Mouse (Mus musculus): ENCODE measurements at regions not wholly inside any gene's neighbourhood (a gene's known extent, or its start where the extent isn't known, plus 50 kb on each side); places are given as distances from the start of the nearest gene placed in this dataset.

- Histone ChIP-seq H3K36me3 (no peaks in the 10 kb centered on the region), H3K27ac (replicated peaks) (no peak overlapping the region), H3K4me3 (no peak overlapping the region), H3K4me1 (peaks cover 13% of the 10 kb centered on the region), H3K9me3 (replicated peaks) (no peaks in the 10 kb centered on the region), H3K27me3 (ENCODE audit: low read depth, poor library complexity, severe bottlenecking) (no peaks in the 10 kb centered on the region)
- no peak for DNase-seq (ENCODE audit: low spot score)
Observed at GRCm38 (mm10) chr3:80209596-80209995, 325.3 kb downstream of the Fam198b start.

GRCm38 (mm10) chr3:80211323-80212109 lies 327.2 kb downstream of the Fam198b start:
- Histone ChIP-seq H3K36me3 (no peaks in the 10 kb centered on the region), H3K4me1 (peaks cover 4% of the 10 kb centered on the region), H3K4me3 (no peak overlapping the region), H3K9me3 (replicated peaks) (no peaks in the 10 kb centered on the region), H3K27me3 (ENCODE audit: low read depth, poor library complexity, severe bottlenecking) (no peaks in the 10 kb centered on the region), H3K27ac (replicated peaks) (no peak overlapping the region)
- WGBS, result 85% methylated on average over 3 of the region's 3 CpGs
- no peak for DNase-seq (ENCODE audit: low spot score)

- no peaks in the 10 kb centered on the region for H3K9me3 ChIP-seq (replicated peaks)
- no peaks in the 10 kb centered on the region for H3K27me3 ChIP-seq (ENCODE audit: low read depth, poor library complexity, severe bottlenecking)
- DNase-seq (ENCODE audit: low spot score), result no peak
- no peaks in the 10 kb centered on the region for H3K36me3 ChIP-seq
- no peak overlapping the region for H3K4me3 ChIP-seq
- 80% methylated on average over 5 of the region's 5 CpGs for WGBS
- H3K4me1 ChIP-seq, result no peaks in the 10 kb centered on the region
- no peak overlapping the region for H3K27ac ChIP-seq (replicated peaks)
Observed at GRCm38 (mm10) chr3:80248611-80249010, 364.3 kb downstream of the Fam198b start.

GRCm38 (mm10) chr3:80249974-80250373 lies 365.6 kb downstream of the Fam198b start:
- no peaks in the 10 kb centered on the region for H3K36me3 ChIP-seq
- 72% methylated on average over 3 of the region's 3 CpGs for WGBS
- no peaks in the 10 kb centered on the region for H3K4me1 ChIP-seq
- H3K4me3 ChIP-seq, result no peak overlapping the region
- no peak for DNase-seq (ENCODE audit: low spot score)
- no peaks in the 10 kb centered on the region for H3K9me3 ChIP-seq (replicated peaks)
- H3K27me3 ChIP-seq (ENCODE audit: low read depth, poor library complexity, severe bottlenecking), result no peaks in the 10 kb centered on the region
- H3K27ac ChIP-seq (replicated peaks), result no peak overlapping the region

- H3K27ac ChIP-seq (replicated peaks), result no peak overlapping the region
- DNase-seq (ENCODE audit: low spot score), result no peak
- no peaks in the 10 kb centered on the region for H3K27me3 ChIP-seq (ENCODE audit: low read depth, poor library complexity, severe bottlenecking)
- WGBS, result 88% methylated on average over 3 of the region's 3 CpGs
- no peak overlapping the region for H3K4me3 ChIP-seq
- H3K9me3 ChIP-seq (replicated peaks), result no peaks in the 10 kb centered on the region
- no peaks in the 10 kb centered on the region for H3K36me3 ChIP-seq
- no peaks in the 10 kb centered on the region for H3K4me1 ChIP-seq
Observed at GRCm38 (mm10) chr3:80255304-80255703, 371.0 kb downstream of the Fam198b start.

GRCm38 (mm10) chr3:80256383-80256782 lies 372.1 kb downstream of the Fam198b start:
- Histone ChIP-seq H3K4me1 (no peaks in the 10 kb centered on the region), H3K27me3 (ENCODE audit: low read depth, poor library complexity, severe bottlenecking) (no peaks in the 10 kb centered on the region), H3K27ac (replicated peaks) (no peak overlapping the region), H3K4me3 (no peak overlapping the region), H3K9me3 (replicated peaks) (no peaks in the 10 kb centered on the region), H3K36me3 (no peaks in the 10 kb centered on the region)
- WGBS, result 92% methylated on average over 3 of the region's 3 CpGs
- no peak for DNase-seq (ENCODE audit: low spot score)

GRCm38 (mm10) chr3:80263095-80263494 lies 378.8 kb downstream of the Fam198b start:
- 80% methylated on average over 2 of the region's 2 CpGs for WGBS

GRCm38 (mm10) chr3:80284656-80285055 lies 400.3 kb downstream of the Fam198b start:
- DNase-seq (ENCODE audit: low spot score), result no peak
- WGBS, result 83% methylated on average over 1 of the region's 1 CpGs
- H3K9me3 ChIP-seq (replicated peaks), result no peaks in the 10 kb centered on the region
- no peaks in the 10 kb centered on the region for H3K27me3 ChIP-seq (ENCODE audit: low read depth, poor library complexity, severe bottlenecking)
- no peaks in the 10 kb centered on the region for H3K4me1 ChIP-seq
- no peak overlapping the region for H3K4me3 ChIP-seq
- no peak overlapping the region for H3K27ac ChIP-seq (replicated peaks)
- H3K36me3 ChIP-seq, result no peaks in the 10 kb centered on the region

More at GRCm38 (mm10) chr3:80263095-80263494, 378.8 kb downstream of the Fam198b start:
- Histone ChIP-seq H3K9me3 (replicated peaks) (peaks cover 11% of the 10 kb centered on the region), H3K27ac (replicated peaks) (no peak overlapping the region), H3K4me3 (no peak overlapping the region), H3K36me3 (no peaks in the 10 kb centered on the region), H3K27me3 (ENCODE audit: low read depth, poor library complexity, severe bottlenecking) (no peaks in the 10 kb centered on the region), H3K4me1 (no peaks in the 10 kb centered on the region)
- DNase-seq (ENCODE audit: low spot score), result no peak

- Histone ChIP-seq H3K4me3 (no peak overlapping the region), H3K4me1 (no peaks in the 10 kb centered on the region), H3K36me3 (no peaks in the 10 kb centered on the region), H3K27me3 (ENCODE audit: low read depth, poor library complexity, severe bottlenecking) (no peaks in the 10 kb centered on the region), H3K27ac (replicated peaks) (no peak overlapping the region), H3K9me3 (replicated peaks) (no peaks in the 10 kb centered on the region)
- DNase-seq (ENCODE audit: low spot score), result no peak
- WGBS, result 93% methylated on average over 3 of the region's 3 CpGs
Observed at GRCm38 (mm10) chr3:80285246-80285645, 400.9 kb downstream of the Fam198b start.

- Histone ChIP-seq H3K27ac (replicated peaks) (no peak overlapping the region), H3K9me3 (replicated peaks) (no peaks in the 10 kb centered on the region), H3K4me1 (no peaks in the 10 kb centered on the region), H3K36me3 (no peaks in the 10 kb centered on the region), H3K4me3 (no peak overlapping the region), H3K27me3 (ENCODE audit: low read depth, poor library complexity, severe bottlenecking) (no peaks in the 10 kb centered on the region)
- no peak for DNase-seq (ENCODE audit: low spot score)
- 81% methylated on average over 4 of the region's 4 CpGs for WGBS
Observed at GRCm38 (mm10) chr3:80293485-80293884, 409.2 kb downstream of the Fam198b start.

GRCm38 (mm10) chr3:80307632-80308031 lies 423.3 kb downstream of the Fam198b start:
- DNase-seq (ENCODE audit: low spot score), result no peak
- H3K36me3 ChIP-seq, result no peaks in the 10 kb centered on the region
- 0 out of 2 replicates have a peak, but pooled peaks cover 5% of the 10 kb centered on the region for H3K4me1 ChIP-seq
- H3K4me3 ChIP-seq, result no peak overlapping the region
- no peaks in the 10 kb centered on the region for H3K27me3 ChIP-seq (ENCODE audit: low read depth, poor library complexity, severe bottlenecking)
- WGBS, result 80% methylated on average over 4 of the region's 4 CpGs
- H3K27ac ChIP-seq (replicated peaks), result no peak overlapping the region
- H3K9me3 ChIP-seq (replicated peaks), result no peaks in the 10 kb centered on the region

- H3K4me3 ChIP-seq, result no peak overlapping the region
- WGBS, result 64% methylated on average over 4 of the region's 4 CpGs
- no peaks in the 10 kb centered on the region for H3K36me3 ChIP-seq
- 0 out of 2 replicates have a peak, but pooled peaks cover 5% of the 10 kb centered on the region for H3K4me1 ChIP-seq
- no peak for DNase-seq (ENCODE audit: low spot score)
- H3K9me3 ChIP-seq (replicated peaks), result no peaks in the 10 kb centered on the region
- H3K27me3 ChIP-seq (ENCODE audit: low read depth, poor library complexity, severe bottlenecking), result no peaks in the 10 kb centered on the region
- no peak overlapping the region for H3K27ac ChIP-seq (replicated peaks)
Observed at GRCm38 (mm10) chr3:80309931-80310330, 425.6 kb downstream of the Fam198b start.

- no peaks in the 10 kb centered on the region for H3K36me3 ChIP-seq
- 90% methylated on average over 2 of the region's 2 CpGs for WGBS
- 0 out of 2 replicates have a peak, but pooled peaks cover 5% of the 10 kb centered on the region for H3K4me1 ChIP-seq
- H3K27ac ChIP-seq (replicated peaks), result no peak overlapping the region
- DNase-seq (ENCODE audit: low spot score), result no peak
- H3K4me3 ChIP-seq, result no peak overlapping the region
- no peaks in the 10 kb centered on the region for H3K9me3 ChIP-seq (replicated peaks)
- no peaks in the 10 kb centered on the region for H3K27me3 ChIP-seq (ENCODE audit: low read depth, poor library complexity, severe bottlenecking)
Observed at GRCm38 (mm10) chr3:80311689-80312088, 427.4 kb downstream of the Fam198b start.
